Mouse (Mus musculus): ENCODE measurements around the gene 4933428G20Rik.

Gene 4933428G20Rik

GRCm38 (mm10) chr11:97532950-97533582, 32.9 kb upstream of the 4933428G20Rik start:
- DNase-seq (ENCODE audit: low read depth) = peak; percentile 62

- DNase-seq (ENCODE audit: low read depth) = no peak
These were observed 32.2 kb upstream of the 4933428G20Rik start for GRCm38 (mm10) chr11:97532354-97532753.

- DNase-seq (ENCODE audit: low read depth) = peak; percentile 88
These were observed 31.5 kb upstream of the 4933428G20Rik start for GRCm38 (mm10) chr11:97531381-97532260.

DNA sequence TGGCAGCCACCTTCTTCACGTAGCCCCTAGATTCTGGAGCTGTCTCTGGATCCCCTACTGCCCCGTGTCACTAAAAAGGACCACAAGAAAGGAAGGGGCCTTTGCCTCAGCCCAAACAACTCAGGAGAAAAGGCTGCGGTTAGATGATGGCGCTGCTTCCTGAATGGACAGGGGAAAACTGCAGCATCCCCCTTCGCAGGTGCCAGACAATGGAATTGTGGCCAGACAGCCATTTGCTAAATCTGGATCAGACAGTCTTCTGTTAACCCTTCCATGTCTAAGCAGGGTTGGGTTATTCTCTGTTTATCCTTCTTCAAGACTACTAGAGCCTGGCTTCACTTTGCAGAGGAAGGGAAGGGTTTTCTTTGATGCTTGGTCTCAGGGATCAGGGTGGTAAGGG, 30.8 kb upstream of the 4933428G20Rik start:
- no peak for DNase-seq (ENCODE audit: low read depth)

DNA sequence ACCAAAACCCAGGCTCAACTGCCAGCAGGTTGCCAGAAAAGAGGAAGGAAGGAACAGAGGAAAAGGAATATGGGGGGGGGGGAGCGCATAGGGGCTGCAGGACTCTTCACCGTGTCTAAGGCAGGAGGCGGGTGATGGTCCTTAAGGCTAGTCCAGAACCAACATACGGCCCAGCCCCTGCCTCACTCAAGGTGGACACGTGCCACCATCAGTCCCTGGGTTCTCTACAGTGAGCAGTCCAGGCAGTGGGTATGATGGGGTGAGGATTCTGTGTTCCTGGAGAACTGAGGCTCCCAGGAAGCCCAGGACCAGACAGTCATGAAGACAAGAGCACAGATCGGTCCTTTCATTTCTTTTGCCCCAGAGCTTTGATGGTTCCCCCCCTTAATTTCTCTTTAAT, 29.9 kb upstream of the 4933428G20Rik start:
- DNase-seq (ENCODE audit: low read depth) = no peak

DNA sequence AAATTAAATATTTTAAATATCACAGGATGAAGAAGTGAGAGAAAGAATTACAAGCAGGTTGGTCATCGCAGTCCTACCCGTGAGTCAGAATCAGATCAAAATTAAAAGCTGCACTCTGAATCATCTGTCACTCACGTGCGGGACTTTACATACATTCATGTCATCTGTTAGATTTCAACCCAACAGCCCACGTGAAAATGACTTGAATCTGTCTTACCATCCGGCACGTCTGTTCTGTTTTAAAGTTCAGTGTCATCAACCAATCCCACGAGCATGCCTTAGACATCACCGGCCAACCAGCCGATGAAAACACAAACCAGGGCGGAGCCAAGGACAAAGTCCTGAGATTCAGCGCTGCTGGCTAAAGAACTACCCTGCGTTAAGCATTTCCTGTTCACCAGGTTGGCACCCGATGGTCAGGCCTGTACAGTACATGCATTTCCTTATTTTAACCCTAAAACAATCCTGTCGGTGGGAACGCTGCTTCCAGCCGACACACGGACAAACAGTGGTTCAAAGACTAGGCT, 28.2 kb upstream of the 4933428G20Rik start:
- no peak for DNase-seq (ENCODE audit: low read depth)

GRCm38 (mm10) chr11:97525313-97525712, 25.2 kb upstream of the 4933428G20Rik start:
- DNase-seq (ENCODE audit: low read depth) = no peak

- peak; percentile 41 for DNase-seq (ENCODE audit: low read depth)
These were observed 24.2 kb upstream of the 4933428G20Rik start for GRCm38 (mm10) chr11:97524306-97524705.

- no peak for DNase-seq (ENCODE audit: low read depth)
These were observed 23.7 kb upstream of the 4933428G20Rik start for GRCm38 (mm10) chr11:97523827-97524261.

DNA sequence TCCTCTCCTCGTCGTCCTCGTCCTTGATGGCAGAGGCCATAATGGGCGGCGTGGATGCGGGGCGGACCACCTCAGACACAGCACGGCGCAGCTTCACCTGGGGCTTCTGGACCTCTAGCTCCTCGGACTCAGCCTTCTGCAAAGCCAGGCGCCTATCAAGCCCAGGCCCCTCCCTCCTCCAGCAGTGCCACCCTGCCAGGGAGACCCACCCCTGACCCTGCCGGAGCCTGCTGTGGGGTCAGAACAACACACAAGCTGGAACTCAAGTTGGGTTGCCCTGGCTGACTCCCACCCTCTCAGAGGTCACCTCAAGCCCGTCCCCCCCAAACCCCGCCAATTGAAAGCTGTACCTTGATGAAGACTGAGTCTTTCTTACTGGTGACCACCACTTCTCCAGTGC, 23.0 kb upstream of the 4933428G20Rik start:
- DNase-seq (ENCODE audit: low read depth) = no peak

- no peak for DNase-seq (ENCODE audit: low read depth)
These were observed 21.8 kb upstream of the 4933428G20Rik start for GRCm38 (mm10) chr11:97521741-97522474.

- no peak for DNase-seq (ENCODE audit: low read depth)
These were observed 20.4 kb upstream of the 4933428G20Rik start for GRCm38 (mm10) chr11:97520541-97520940.

- DNase-seq (ENCODE audit: low read depth) = no peak
These were observed 12.9 kb upstream of the 4933428G20Rik start for GRCm38 (mm10) chr11:97513066-97513465.

- DNase-seq (ENCODE audit: low read depth) = no peak
These were observed 12.4 kb upstream of the 4933428G20Rik start for GRCm38 (mm10) chr11:97512511-97512910.

DNA sequence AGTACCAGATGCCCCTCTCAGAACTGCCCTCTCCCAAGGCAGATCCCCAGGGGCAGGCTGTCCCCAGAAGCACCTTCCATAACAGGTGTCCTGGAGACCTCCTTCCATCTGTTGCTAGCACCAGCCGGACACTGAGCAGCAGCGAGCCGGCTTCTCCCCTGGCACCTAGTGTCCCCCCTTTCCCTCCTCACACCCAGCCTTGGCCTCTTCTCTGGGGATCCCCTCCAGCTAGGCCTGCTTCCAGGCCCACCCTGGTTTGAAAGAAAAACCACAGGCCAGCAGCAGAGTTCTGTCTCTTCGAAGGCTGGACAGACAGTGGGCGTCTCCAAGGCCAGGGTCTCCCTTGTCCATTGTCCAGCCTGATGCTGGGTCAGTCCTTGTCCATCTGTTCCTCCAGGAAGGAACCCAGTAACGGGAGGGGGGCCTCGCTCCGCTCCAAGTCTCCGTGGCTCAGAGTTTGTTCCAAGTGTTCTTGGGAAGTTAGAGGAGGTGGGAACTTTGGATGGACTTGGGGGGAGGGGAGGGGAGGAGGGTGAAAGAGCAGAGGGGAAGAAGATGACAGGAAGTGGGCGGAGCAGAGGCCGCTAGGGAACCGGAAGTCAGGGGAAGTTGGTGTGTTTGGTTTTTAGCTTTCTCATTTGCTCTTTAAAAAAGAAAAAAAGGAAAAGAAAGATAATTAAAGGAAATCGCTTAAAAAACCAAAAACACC, 11.7 kb upstream of the 4933428G20Rik start:
- DNase-seq (ENCODE audit: low read depth) = peak; percentile 83

GRCm38 (mm10) chr11:97510966-97511660, 11.0 kb upstream of the 4933428G20Rik start:
- DNase-seq (ENCODE audit: low read depth) = peak; percentile 85

- DNase-seq (ENCODE audit: low read depth) = no peak
These were observed 9.8 kb upstream of the 4933428G20Rik start for GRCm38 (mm10) chr11:97509715-97510485.

- DNase-seq (ENCODE audit: low read depth) = peak; percentile 75
These were observed 8.9 kb upstream of the 4933428G20Rik start for GRCm38 (mm10) chr11:97509058-97509457.

DNA sequence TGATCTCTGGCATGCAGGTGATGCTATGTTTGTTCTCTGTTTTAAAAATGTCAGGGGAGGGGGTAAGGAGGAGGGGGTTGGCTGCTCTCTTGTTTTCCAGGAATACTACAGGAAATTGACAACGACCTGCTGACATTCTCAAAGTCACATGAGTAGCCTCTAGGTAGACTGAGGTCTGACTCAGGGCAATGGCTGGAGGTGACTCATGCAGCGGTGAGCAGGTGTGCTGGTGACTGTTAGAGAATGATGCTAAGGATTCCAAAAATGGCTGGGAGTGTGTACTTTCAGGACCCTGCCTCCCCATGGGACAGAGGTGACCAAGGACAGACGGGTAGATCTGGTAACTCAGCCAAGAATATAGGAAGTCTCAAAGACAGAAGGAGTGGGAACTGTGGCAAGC, 8.1 kb upstream of the 4933428G20Rik start:
- no peak for DNase-seq (ENCODE audit: low read depth)

GRCm38 (mm10) chr11:97506331-97506730, 6.2 kb upstream of the 4933428G20Rik start:
- no peak for DNase-seq (ENCODE audit: low read depth)

All from 416B (cell line).